Mouse (Mus musculus): Measurements from ENCODE around the gene Ndufa7.

- TF ChIP-seq CTCF (IDR thresholded peaks at IDR 0.05; ENCODE audit: low read depth): no peak
- TF ChIP-seq EP300 (optimal IDR thresholded peaks at IDR 0.05): no peak
These were observed 1.1 kb downstream of the Ndufa7 start for GRCm38 (mm10) chr17:33825462-33825861.
